Mouse (Mus musculus) brain, adult 2 months (tissue): Measurements from ENCODE around the gene Mterf4.
"Not testable (repeated sequence)": the region's sequence is repeated elsewhere in the genome, so short reads cannot be mapped to it uniquely, and the experiment has no call there.

ENCODE experiments used
- DNase-seq: peaks from one replicate; pipeline ENCODE4 v3.0.0; 2011; ENCODE audit warnings: low read depth, low spot score

The Mterf4 gene

GRCm38 (mm10) chr1:93305581-93306337, at the start of gene Mterf4:
Gene Mterf4, minus strand, starts transcription at chr1:93305915.
- DNase-seq, result peak; percentile 94

GRCm38 (mm10) chr1:93352724-93353123, 47.0 kb upstream of the Mterf4 start:
- DNase-seq, result peak; percentile 70

GRCm38 (mm10) chr1:93349701-93350100, 44.0 kb upstream of the Mterf4 start:
- peak; percentile 54 for DNase-seq

- DNase-seq, result peak; percentile 65
Observed at GRCm38 (mm10) chr1:93347176-93347575, 41.5 kb upstream of the Mterf4 start.

GRCm38 (mm10) chr1:93343504-93344047, 37.9 kb upstream of the Mterf4 start:
- DNase-seq, result peak; percentile 99

GRCm38 (mm10) chr1:93342648-93343503, 37.2 kb upstream of the Mterf4 start, which contains the start of the genes Ppp1r7 and Pask:
Gene Ppp1r7, plus strand, starts transcription at chr1:93342854.
Gene Pask, minus strand, starts transcription at chr1:93343482.
- DNase-seq, result peak; percentile 99

- no peak for DNase-seq
Observed at GRCm38 (mm10) chr1:93334621-93335020, 28.9 kb upstream of the Mterf4 start.

GRCm38 (mm10) chr1:93326446-93326845, 20.7 kb upstream of the Mterf4 start:
- DNase-seq, result no peak

GRCm38 (mm10) chr1:93323973-93324372, 18.3 kb upstream of the Mterf4 start:
- no peak for DNase-seq

GRCm38 (mm10) chr1:93300578-93300977, 5.1 kb downstream of the Mterf4 start:
- DNase-seq, result no peak

GRCm38 (mm10) chr1:93299791-93300190, 5.9 kb downstream of the Mterf4 start:
- no peak for DNase-seq

GRCm38 (mm10) chr1:93294491-93294890, 11.2 kb downstream of the Mterf4 start:
- not testable (repeated sequence) for DNase-seq

- peak; percentile 29 for DNase-seq
Observed at GRCm38 (mm10) chr1:93292006-93292405, 13.7 kb downstream of the Mterf4 start.

GRCm38 (mm10) chr1:93291591-93291990, 14.1 kb downstream of the Mterf4 start:
- DNase-seq, result no peak

GRCm38 (mm10) chr1:93290956-93291355, 14.8 kb downstream of the Mterf4 start:
- DNase-seq, result no peak

- no peak for DNase-seq
Observed at GRCm38 (mm10) chr1:93289678-93290214, 16.0 kb downstream of the Mterf4 start.

- no peak for DNase-seq
Observed at GRCm38 (mm10) chr1:93277041-93277440, 28.7 kb downstream of the Mterf4 start.

GRCm38 (mm10) chr1:93275561-93275960, 30.2 kb downstream of the Mterf4 start:
- no peak for DNase-seq

- peak; percentile 13 for DNase-seq
Observed at GRCm38 (mm10) chr1:93272409-93272821, 33.3 kb downstream of the Mterf4 start.

GRCm38 (mm10) chr1:93271751-93272150, 34.0 kb downstream of the Mterf4 start:
- DNase-seq, result no peak

- DNase-seq, result no peak
Observed at GRCm38 (mm10) chr1:93270516-93271240, 35.0 kb downstream of the Mterf4 start.
